Mouse (Mus musculus) thymus, adult 2 months (tissue): ENCODE measurements at regions not wholly inside any gene's neighbourhood (a gene's known extent, or its start where the extent isn't known, plus 50 kb on each side); places are given as distances from the start of the nearest gene placed in this dataset.
"Not testable (repeated sequence)": the region's sequence is repeated elsewhere in the genome, so short reads cannot be mapped to it uniquely, and the experiment has no call there.

ENCODE experiments used
- DNase-seq: peaks from one replicate; pipeline ENCODE4 v3.0.0; 2021
- H3K27ac ChIP-seq: fragments of 200-500 bp; 2 replicates; pipeline ENCODE4 v1.5.1; 2012; ENCODE audit warnings: low read length, control low read depth; ENCODE audit not compliant: control insufficient read depth, insufficient read depth
- H3K27me3 ChIP-seq: fragments of 200-500 bp; 2 replicates; pipeline ENCODE4 v1.6.1; 2012; ENCODE audit warnings: mild to moderate bottlenecking, low read length, moderate library complexity, mixed read lengths; ENCODE audit not compliant: control insufficient read depth, insufficient read depth
- H3K36me3 ChIP-seq: fragments of 200-500 bp; 2 replicates; pipeline ENCODE4 v1.6.1; 2012; ENCODE audit warnings: mild to moderate bottlenecking, low read length, moderate library complexity; ENCODE audit not compliant: control insufficient read depth, insufficient read depth
- H3K4me1 ChIP-seq: fragments of 200-500 bp; replicated peaks from 2 replicates; pipeline ENCODE4 v1.6.1; 2012; ENCODE audit warnings: low read length; ENCODE audit not compliant: control insufficient read depth, insufficient read depth
- H3K4me3 ChIP-seq: fragments of 200-500 bp; 2 replicates; pipeline ENCODE4 v1.5.1; 2012; ENCODE audit warnings: mild to moderate bottlenecking, low read length, control low read depth, moderate library complexity; ENCODE audit not compliant: control insufficient read depth, insufficient read depth
- CTCF ChIP-seq: fragments of 200-500 bp; IDR thresholded peaks from 2 replicates; pipeline ENCODE4 v1.5.1; 2012; ENCODE audit warnings: mild to moderate bottlenecking, control low read depth, low read length, moderate library complexity, borderline replicate concordance; ENCODE audit not compliant: control insufficient read depth, poor library complexity, insufficient read depth; ENCODE audit errors: extremely low read depth
- POLR2A ChIP-seq: fragments of 200-500 bp; IDR thresholded peaks from 2 replicates; pipeline ENCODE4 v1.6.1; 2012; ENCODE audit warnings: mild to moderate bottlenecking, low read length, control low read depth, moderate library complexity; ENCODE audit not compliant: control insufficient read depth, poor library complexity, insufficient read depth; ENCODE audit errors: extremely low read depth
- WGBS: fragments of 180-500 bp; shearing (Covaris S2); methylation state at CpG from one replicate; pipeline ENCODE4 v1.1.7; 2018; 5-methylcytosine and 5-hydroxymethylcytosine counted together

DNA sequence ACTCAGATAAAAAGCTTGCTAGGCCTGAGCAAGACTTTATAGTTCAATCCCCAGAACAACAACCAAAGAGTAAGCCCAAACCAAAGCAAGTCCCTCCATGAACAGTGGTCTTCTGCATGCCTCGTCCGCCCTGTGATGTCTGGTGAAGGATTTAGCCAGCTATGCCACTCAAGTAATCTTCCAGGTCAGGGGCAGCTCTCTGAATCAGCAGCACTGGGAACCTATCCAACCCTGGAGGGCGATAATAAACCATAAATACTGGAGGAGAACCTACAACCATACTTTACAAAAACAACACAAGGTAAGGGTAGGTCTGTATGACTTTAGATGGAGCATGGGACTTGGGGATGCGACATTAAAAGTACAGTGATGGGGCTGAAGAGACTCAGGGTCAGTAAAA is 283.0 kb downstream of the Gadd45g start:
- Histone ChIP-seq H3K4me3 (no peak overlapping the region), H3K27ac (no peak overlapping the region), H3K4me1 (no peaks in the 10 kb centered on the region), H3K27me3 (no peaks in the 10 kb centered on the region), H3K36me3 (no peaks in the 10 kb centered on the region)
- WGBS = 93% methylated on average over 4 of the region's 4 CpGs
- DNase-seq = no peak
- TF ChIP-seq POLR2A (no peak), CTCF (no peak)

DNA sequence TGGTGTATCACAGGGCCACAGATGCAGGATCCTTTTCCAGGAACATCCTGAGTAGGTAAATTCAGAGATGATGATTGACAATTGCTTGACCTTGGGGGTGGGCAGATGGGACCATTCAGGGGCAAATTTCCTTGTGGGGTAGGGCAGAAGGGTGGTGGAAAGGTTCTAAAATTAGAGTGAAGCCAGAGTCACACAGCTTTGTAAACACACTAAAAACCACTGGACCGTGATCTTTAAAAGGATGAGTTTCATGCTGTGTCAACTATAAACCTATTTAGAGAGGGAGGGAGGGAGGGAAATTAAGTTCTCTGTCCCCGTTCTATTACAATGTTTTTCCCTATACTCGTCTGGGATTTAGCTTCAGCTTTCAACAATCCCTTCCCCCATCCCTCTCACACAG is 286.7 kb downstream of the Gadd45g start:
- no peak for DNase-seq
- H3K36me3 ChIP-seq = no peaks in the 10 kb centered on the region
- H3K4me3 ChIP-seq = no peak overlapping the region
- no peaks in the 10 kb centered on the region for H3K4me1 ChIP-seq
- TF ChIP-seq POLR2A (no peak), CTCF (no peak)
- 91% methylated on average over 3 of the region's 3 CpGs for WGBS
- H3K27me3 ChIP-seq = no peaks in the 10 kb centered on the region
- no peak overlapping the region for H3K27ac ChIP-seq

DNA sequence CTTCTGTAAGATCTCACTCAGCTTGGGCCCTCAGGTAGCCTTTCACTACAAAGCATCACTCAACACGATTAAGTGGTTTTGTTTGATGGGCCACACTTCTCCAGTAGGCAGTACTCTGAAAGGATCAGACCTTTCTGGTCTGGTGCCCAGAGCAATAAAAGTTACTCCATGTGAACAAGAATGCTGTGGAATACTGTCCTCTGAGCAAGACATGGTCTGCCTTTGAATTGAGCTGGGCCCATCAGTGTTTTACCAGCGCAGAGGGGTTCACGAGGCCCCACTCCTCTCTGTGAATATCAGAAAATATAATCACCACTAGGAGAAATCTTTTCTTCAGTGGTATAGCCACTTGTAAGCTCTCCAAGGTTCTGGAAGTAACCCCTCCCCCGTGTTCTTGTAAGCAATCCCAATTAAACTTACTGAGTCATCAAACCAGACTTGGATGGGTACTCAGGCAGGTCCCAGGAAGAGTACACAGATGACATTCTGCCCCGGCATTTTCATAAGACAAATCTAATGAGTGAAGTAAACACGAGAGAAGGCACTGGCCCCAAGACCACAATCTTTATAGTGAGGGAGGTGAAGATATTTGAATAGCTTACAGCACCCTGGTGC is 292.0 kb downstream of the Gadd45g start:
- TF ChIP-seq POLR2A (no peak), CTCF (no peak)
- H3K36me3 ChIP-seq = no peaks in the 10 kb centered on the region
- WGBS = 92% methylated on average over 6 of the region's 6 CpGs
- no peaks in the 10 kb centered on the region; the same call in 1 of the 2 replicates for H3K4me1 ChIP-seq
- no peak overlapping the region for H3K4me3 ChIP-seq
- H3K27ac ChIP-seq = no peak overlapping the region
- no peaks in the 10 kb centered on the region for H3K27me3 ChIP-seq
- no peak for DNase-seq

DNA sequence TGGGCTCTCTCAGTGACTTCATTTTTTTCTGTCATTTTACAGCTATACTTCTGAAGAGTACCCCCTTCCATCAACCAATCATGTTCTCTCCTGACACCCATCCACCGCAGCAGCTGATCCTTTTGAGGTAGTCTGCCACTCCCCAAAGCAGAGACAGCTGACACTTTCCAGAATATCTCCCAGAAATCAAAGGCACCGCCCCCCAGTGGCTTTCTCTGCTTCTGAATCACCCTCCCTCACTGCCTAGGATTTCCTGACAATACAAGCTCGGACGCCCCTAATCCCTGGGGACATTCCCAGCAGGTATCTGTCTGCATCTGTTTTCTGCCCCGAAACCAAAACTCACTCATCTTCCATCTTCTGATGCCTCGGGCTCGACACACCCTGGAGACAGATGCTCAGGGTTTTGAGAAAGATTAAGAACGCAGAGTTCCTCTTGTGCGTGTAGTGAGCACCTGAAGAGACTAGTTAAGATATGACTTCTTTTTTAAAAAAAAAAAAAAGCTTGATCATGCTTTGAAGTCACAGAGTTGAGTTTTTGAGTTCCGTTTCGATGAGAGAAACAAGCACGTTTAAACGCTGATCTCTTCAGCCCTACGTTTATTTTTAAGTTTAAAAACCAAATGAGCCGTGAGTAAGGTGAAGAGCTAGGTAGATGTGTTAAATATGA is 292.8 kb downstream of the Gadd45g start:
- Histone ChIP-seq H3K27me3 (no peaks in the 10 kb centered on the region), H3K4me1 (peaks cover 5% of the 10 kb centered on the region), H3K27ac (no peak overlapping the region), H3K4me3 (no peak overlapping the region), H3K36me3 (no peaks in the 10 kb centered on the region)
- no peak for DNase-seq
- TF ChIP-seq CTCF (no peak), POLR2A (no peak)
- WGBS = 72% methylated on average over 15 of the region's 15 CpGs

DNA sequence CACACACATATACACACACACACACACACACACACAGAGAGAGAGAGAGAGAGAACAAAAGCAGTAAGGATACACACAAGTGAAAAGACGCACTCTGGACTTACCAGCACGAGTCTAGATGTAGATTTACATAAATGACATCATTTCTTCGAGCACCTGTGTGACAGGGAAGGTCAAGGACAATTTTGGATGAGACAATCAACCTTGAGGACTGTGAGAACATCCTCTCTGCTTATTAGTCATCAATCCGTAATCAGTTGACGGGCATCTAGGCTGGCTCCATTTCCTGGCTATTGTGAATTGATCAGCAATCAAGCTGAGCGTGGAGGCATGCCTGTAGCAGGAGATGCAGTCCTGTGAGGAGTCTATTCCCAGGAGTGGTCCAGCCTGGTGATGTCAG is 293.7 kb downstream of the Gadd45g start:
- no peak for TF ChIP-seq POLR2A
- TF ChIP-seq CTCF = no peak
- no peak overlapping the region for H3K27ac ChIP-seq
- WGBS = 87% methylated on average over 6 of the region's 6 CpGs

DNA sequence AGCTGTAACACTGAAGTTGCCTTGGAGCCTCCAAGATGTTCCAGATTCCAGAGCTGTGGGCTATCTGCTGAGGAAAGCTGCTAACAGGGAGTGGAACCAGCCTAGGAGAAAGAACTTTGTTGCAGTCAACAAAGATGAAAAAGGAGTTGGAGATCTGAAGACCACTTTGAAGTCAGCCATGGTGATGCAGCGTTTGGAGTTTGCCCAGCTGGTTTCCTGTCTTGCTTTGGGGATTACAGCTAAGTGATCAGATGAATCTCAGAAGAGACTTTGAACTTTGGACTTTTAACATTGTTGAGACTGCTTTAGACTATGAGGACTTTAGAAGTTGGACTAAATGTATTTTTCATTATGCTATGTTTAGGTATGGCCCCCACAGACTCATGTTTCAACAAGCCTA is 297.6 kb downstream of the Gadd45g start:
- H3K27ac ChIP-seq, H3K36me3 ChIP-seq, H3K4me1 ChIP-seq, DNase-seq, H3K4me3 ChIP-seq, H3K27me3 ChIP-seq: not testable (repeated sequence)
- WGBS = 4% methylated on average over 1 of the region's 1 CpGs

More for the DNA sequence above, 293.7 kb downstream of the Gadd45g start:
- Histone ChIP-seq H3K27me3 (no peaks in the 10 kb centered on the region), H3K4me1 (peaks cover 5% of the 10 kb centered on the region), H3K4me3 (no peak overlapping the region), H3K36me3 (no peaks in the 10 kb centered on the region)
- DNase-seq = no peak

DNA sequence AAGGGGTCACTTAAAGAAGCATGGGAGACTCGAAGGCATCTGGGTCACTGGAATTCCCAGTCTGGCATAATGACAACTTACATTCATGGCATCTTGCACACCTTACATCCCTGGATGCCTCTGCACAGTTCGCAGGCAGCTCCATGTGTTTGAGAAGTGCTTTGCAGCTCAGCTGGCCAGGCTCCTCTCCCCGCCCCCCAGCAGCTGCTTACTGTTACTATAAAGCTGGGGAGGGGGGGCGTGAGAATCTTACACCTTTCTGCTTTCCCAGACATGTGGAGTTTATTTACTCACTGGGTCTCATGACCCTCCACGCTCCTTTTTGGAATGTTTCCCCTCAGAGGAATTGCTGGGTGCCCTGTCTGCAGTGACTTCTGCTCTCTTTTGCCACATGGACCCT is 299.4 kb downstream of the Gadd45g start:
- H3K4me1 ChIP-seq = peaks cover 5% of the 10 kb centered on the region
- TF ChIP-seq CTCF (no peak), POLR2A (no peak)

More for the DNA sequence above, 299.4 kb downstream of the Gadd45g start:
- Histone ChIP-seq H3K4me3 (no peak overlapping the region), H3K27me3 (no peaks in the 10 kb centered on the region), H3K27ac (no peak overlapping the region), H3K36me3 (no peaks in the 10 kb centered on the region)
- no peak for DNase-seq
- WGBS = 96% methylated on average over 5 of the region's 5 CpGs
